Mouse (Mus musculus) splenic B cell, adult 2 months (primary cell): ENCODE data around the gene Prkce.
A peak's percentile ranks its signal among the peaks of the same experiment; 100 is the strongest.

Source experiments
- DNase-seq: peaks from one replicate; pipeline ENCODE4 v3.0.0-alpha.2; 2011; ENCODE audit warnings: low read depth, low spot score
- H3K27me3 ChIP-seq: 2 replicates; pipeline ENCODE4 v1.6.1; 2012; ENCODE audit warnings: mild to moderate bottlenecking, low read length, moderate library complexity, mixed read lengths; ENCODE audit not compliant: control insufficient read depth, poor library complexity, insufficient read depth, severe bottlenecking
- H3K36me3 ChIP-seq: 2 replicates; pipeline ENCODE4 v1.6.1; 2012; ENCODE audit warnings: mild to moderate bottlenecking, low read length, moderate library complexity, mixed read lengths; ENCODE audit not compliant: control insufficient read depth, poor library complexity, insufficient read depth, severe bottlenecking

Gene Prkce

GRCm38 (mm10) chr17:86523374-86523773, 355.8 kb downstream of the Prkce start:
- no peak for DNase-seq
- Histone ChIP-seq H3K36me3 (peaks cover 3% of the 10 kb centered on the region; the same call in 1 of the 2 replicates), H3K27me3 (no peaks in the 10 kb centered on the region)

GRCm38 (mm10) chr17:86523843-86524242, 356.3 kb downstream of the Prkce start:
- Histone ChIP-seq H3K27me3 (no peaks in the 10 kb centered on the region), H3K36me3 (0 out of 2 replicates have a peak, but pooled peaks cover 3% of the 10 kb centered on the region)
- no peak for DNase-seq

GRCm38 (mm10) chr17:86525075-86525474, 357.5 kb downstream of the Prkce start:
- H3K36me3 ChIP-seq = 0 out of 2 replicates have a peak, but pooled peaks cover 3% of the 10 kb centered on the region
- no peaks in the 10 kb centered on the region for H3K27me3 ChIP-seq
- DNase-seq = no peak

- H3K27me3 ChIP-seq = no peaks in the 10 kb centered on the region
- H3K36me3 ChIP-seq = 0 out of 2 replicates have a peak, but pooled peaks cover 1% of the 10 kb centered on the region
- DNase-seq = no peak
Observed at GRCm38 (mm10) chr17:86526016-86526415, 358.4 kb downstream of the Prkce start.

GRCm38 (mm10) chr17:86527298-86527697, 359.7 kb downstream of the Prkce start:
- Histone ChIP-seq H3K36me3 (0 out of 2 replicates have a peak, but pooled peaks cover 1% of the 10 kb centered on the region), H3K27me3 (no peaks in the 10 kb centered on the region)
- peak; percentile 86 for DNase-seq

GRCm38 (mm10) chr17:86529003-86529402, 361.4 kb downstream of the Prkce start:
- DNase-seq = no peak

GRCm38 (mm10) chr17:86529411-86529810, 361.8 kb downstream of the Prkce start:
- Histone ChIP-seq H3K36me3 (0 out of 2 replicates have a peak, but pooled peaks cover under 1% of the 10 kb centered on the region), H3K27me3 (no peaks in the 10 kb centered on the region)
- DNase-seq = no peak

More at GRCm38 (mm10) chr17:86529003-86529402, 361.4 kb downstream of the Prkce start:
- Histone ChIP-seq H3K27me3 (no peaks in the 10 kb centered on the region), H3K36me3 (0 out of 2 replicates have a peak, but pooled peaks cover 1% of the 10 kb centered on the region)

- H3K36me3 ChIP-seq = no peaks in the 10 kb centered on the region
- no peaks in the 10 kb centered on the region for H3K27me3 ChIP-seq
- DNase-seq = no peak
Observed at GRCm38 (mm10) chr17:86531231-86531630, 363.6 kb downstream of the Prkce start.

- no peak for DNase-seq
- no peaks in the 10 kb centered on the region for H3K36me3 ChIP-seq
- no peaks in the 10 kb centered on the region for H3K27me3 ChIP-seq
Observed at GRCm38 (mm10) chr17:86532783-86533548, 365.4 kb downstream of the Prkce start.

GRCm38 (mm10) chr17:86533549-86533851, 365.9 kb downstream of the Prkce start:
- Histone ChIP-seq H3K27me3 (no peaks in the 10 kb centered on the region), H3K36me3 (no peaks in the 10 kb centered on the region)
- no peak for DNase-seq

- DNase-seq = no peak
- Histone ChIP-seq H3K27me3 (no peaks in the 10 kb centered on the region), H3K36me3 (no peaks in the 10 kb centered on the region)
Observed at GRCm38 (mm10) chr17:86535096-86535495, 367.5 kb downstream of the Prkce start.

GRCm38 (mm10) chr17:86535827-86536656, 368.5 kb downstream of the Prkce start:
- no peaks in the 10 kb centered on the region for H3K36me3 ChIP-seq
- no peaks in the 10 kb centered on the region for H3K27me3 ChIP-seq
- DNase-seq = peak; percentile 84

GRCm38 (mm10) chr17:86539881-86540430, 372.4 kb downstream of the Prkce start:
- Histone ChIP-seq H3K27me3 (no peaks in the 10 kb centered on the region), H3K36me3 (peaks cover 2% of the 10 kb centered on the region; the same call in 1 of the 2 replicates)
- no peak for DNase-seq

GRCm38 (mm10) chr17:86546529-86546928, 378.9 kb downstream of the Prkce start:
- H3K36me3 ChIP-seq = peaks cover 5% of the 10 kb centered on the region
- no peak for DNase-seq
- H3K27me3 ChIP-seq = no peaks in the 10 kb centered on the region

GRCm38 (mm10) chr17:86549128-86549527, 381.5 kb downstream of the Prkce start:
- Histone ChIP-seq H3K36me3 (peaks cover 7% of the 10 kb centered on the region), H3K27me3 (no peaks in the 10 kb centered on the region)
- DNase-seq = no peak
